Mouse (Mus musculus) adrenal gland, adult 2 months (tissue): ENCODE results near the gene Syngap1. TPM values are rescaled to one million over a fixed set of nuclear protein-coding genes. Genes with fewer than 3 reads are reported as not detected.

Experiments
- DNase-seq: peaks from one replicate; pipeline ENCODE4 v3.0.0; 2021
- polyA plus RNA-seq: library from polyadenylated mRNA; depleted of rRNA; stranded (reverse); fragments of >200 nt; gene quantifications from 2 replicates; pipeline ENCODE4 v1.2.3, GENCODE M21; 2012
- total RNA-seq, 2 experiments: library from RNA; stranded (reverse); gene quantifications; 2 replicates each; pipeline ENCODE4 v1.2.3; 2021

The Syngap1 gene
- total and polyA plus RNA-seq, 3 experiments, result 14.3 to 56.0 (median 21.8) TPM

- no peak for DNase-seq
Measured at GRCm38 (mm10) chr17:26936921-26937695, 3.9 kb upstream of the Syngap1 start.

- DNase-seq, result peak; percentile 13
Measured at GRCm38 (mm10) chr17:26937883-26938695, 3.0 kb upstream of the Syngap1 start.

GRCm38 (mm10) chr17:26938731-26939130 lies 2.3 kb upstream of the Syngap1 start:
- DNase-seq, result no peak

GRCm38 (mm10) chr17:26939178-26939972 lies 1.7 kb upstream of the Syngap1 start, which contains the start of gene Cuta:
Gene Cuta, minus strand, starts transcription at chr17:26939569.
- DNase-seq, result peak; percentile 100

- DNase-seq, result no peak
Measured at GRCm38 (mm10) chr17:26939973-26940300, 1.1 kb upstream of the Syngap1 start.

- DNase-seq, result no peak
Measured at GRCm38 (mm10) chr17:26941841-26942570, 953 bp downstream of the Syngap1 start.

- DNase-seq, result no peak
Measured at GRCm38 (mm10) chr17:26945824-26946495, 4.9 kb downstream of the Syngap1 start.

- peak; percentile 93 for DNase-seq
Measured at GRCm38 (mm10) chr17:26946567-26946966, 5.5 kb downstream of the Syngap1 start.

GRCm38 (mm10) chr17:26947231-26948100 lies 6.4 kb downstream of the Syngap1 start:
- DNase-seq, result peak; percentile 20

- DNase-seq, result peak; percentile 81
Measured at GRCm38 (mm10) chr17:26948316-26949050, 7.4 kb downstream of the Syngap1 start.

- no peak for DNase-seq
Measured at GRCm38 (mm10) chr17:26949051-26949577, 8.1 kb downstream of the Syngap1 start.

- no peak for DNase-seq
Measured at GRCm38 (mm10) chr17:26949866-26950265, 8.8 kb downstream of the Syngap1 start.

- no peak for DNase-seq
Measured at GRCm38 (mm10) chr17:26950560-26951288, 9.7 kb downstream of the Syngap1 start.

GRCm38 (mm10) chr17:26951406-26951805 lies 10.4 kb downstream of the Syngap1 start:
- DNase-seq, result peak; percentile 69

GRCm38 (mm10) chr17:26951952-26952877 lies 11.2 kb downstream of the Syngap1 start:
- no peak for DNase-seq

GRCm38 (mm10) chr17:26953201-26953600 lies 12.1 kb downstream of the Syngap1 start:
- no peak for DNase-seq

- peak; percentile 7 for DNase-seq
Measured at GRCm38 (mm10) chr17:26953726-26954125, 12.7 kb downstream of the Syngap1 start.
